Mouse (Mus musculus) liver, embryonic 12.5 days (tissue): Measurements from ENCODE around the gene Moxd1. TPM values are rescaled to one million over a fixed set of nuclear protein-coding genes. Genes with fewer than 3 reads are reported as not detected.
"Not testable (repeated sequence)": the region's sequence is repeated elsewhere in the genome, so short reads cannot be mapped to it uniquely, and the experiment has no call there.

Experiments
- ATAC-seq: fragments of 200-750 bp; cut with Nextera tagmentation; 2 replicates; pipeline ENCODE4 v1.8.0; 2017; ENCODE audit warnings: moderate number of reproducible peaks, mild to moderate bottlenecking, moderate library complexity
- H3K27ac ChIP-seq: fragments of 300-500 bp; sonication (generic); 2 replicates; pipeline ENCODE4 v1.5.1; 2016; ENCODE audit warnings: mild to moderate bottlenecking
- H3K27me3 ChIP-seq: fragments of 300-500 bp; sonication (generic); replicated peaks from 2 replicates; pipeline ENCODE4 v1.6.1; 2016; ENCODE audit warnings: mild to moderate bottlenecking, moderate library complexity
- H3K36me3 ChIP-seq: fragments of 300-500 bp; sonication (generic); 2 replicates; pipeline ENCODE4 v1.6.1; 2016; ENCODE audit warnings: mild to moderate bottlenecking, moderate library complexity
- H3K4me1 ChIP-seq: fragments of 300-500 bp; sonication (generic); 2 replicates; pipeline ENCODE4 v1.6.1; 2016
- H3K4me2 ChIP-seq: fragments of 300-500 bp; sonication (generic); 2 replicates; pipeline ENCODE4 v1.6.1; 2016; ENCODE audit warnings: mild to moderate bottlenecking, moderate library complexity
- H3K4me3 ChIP-seq: fragments of 300-500 bp; sonication (generic); 2 replicates; pipeline ENCODE4 v1.5.1; 2016; ENCODE audit warnings: mild to moderate bottlenecking, moderate library complexity
- H3K9ac ChIP-seq: fragments of 300-500 bp; sonication (generic); 2 replicates; pipeline ENCODE4 v1.6.1; 2016; ENCODE audit warnings: mild to moderate bottlenecking, moderate library complexity
- H3K9me3 ChIP-seq: fragments of 300-500 bp; sonication (generic); replicated peaks from 2 replicates; pipeline ENCODE4 v1.6.1; 2016; ENCODE audit warnings: mild to moderate bottlenecking, moderate library complexity
- WGBS: fragments of 180-500 bp; shearing (Covaris S2); methylation state at CpG from one replicate; pipeline ENCODE4 v1.1.7; 2016; ENCODE audit not compliant: insufficient replicate concordance; 5-methylcytosine and 5-hydroxymethylcytosine counted together
- polyA plus RNA-seq: library from polyadenylated mRNA; unstranded; fragments of >200 nt; fragmentation: Nextera tagmentation; extraction: Ambion mirVana; gene quantifications from 2 replicates; pipeline ENCODE4 v1.2.1, GENCODE M21; 2016

Moxd1 gene
- polyA plus RNA-seq, 1 experiment from 2014 or later = 1.0 TPM

- Histone ChIP-seq H3K9ac (no peak overlapping the region), H3K27me3 (no peaks in the 10 kb centered on the region), H3K4me1 (no peaks in the 10 kb centered on the region), H3K9me3 (no peaks in the 10 kb centered on the region), H3K27ac (no peak overlapping the region), H3K36me3 (no peaks in the 10 kb centered on the region), H3K4me3 (no peak overlapping the region), H3K4me2 (no peak overlapping the region)
- no peak for ATAC-seq
- WGBS = 18% methylated on average over 8 of the region's 8 CpGs
Observed at GRCm38 (mm10) chr10:24291611-24292010, 68.3 kb downstream of the Moxd1 start.

GRCm38 (mm10) chr10:24292671-24293070, 69.4 kb downstream of the Moxd1 start:
- Histone ChIP-seq H3K4me2 (no peak overlapping the region), H3K27ac (no peak overlapping the region), H3K4me1 (no peaks in the 10 kb centered on the region), H3K27me3 (no peaks in the 10 kb centered on the region), H3K4me3 (no peak overlapping the region), H3K9ac (no peak overlapping the region), H3K36me3 (no peaks in the 10 kb centered on the region), H3K9me3 (no peaks in the 10 kb centered on the region)
- ATAC-seq = no peak
- 81% methylated on average over 1 of the region's 1 CpGs for whole genome bisulfite sequencing

- no peak for ATAC-seq
- no peak overlapping the region for H3K9ac ChIP-seq
- H3K4me3 ChIP-seq = no peak overlapping the region
- WGBS = 18% methylated on average over 4 of the region's 4 CpGs
- no peaks in the 10 kb centered on the region for H3K36me3 ChIP-seq
- H3K4me2 ChIP-seq = no peak overlapping the region
- H3K9me3 ChIP-seq = no peaks in the 10 kb centered on the region
- no peaks in the 10 kb centered on the region for H3K27me3 ChIP-seq
- H3K27ac ChIP-seq = no peak overlapping the region
- H3K4me1 ChIP-seq = no peaks in the 10 kb centered on the region
Observed at GRCm38 (mm10) chr10:24296608-24297007, 73.3 kb downstream of the Moxd1 start.

GRCm38 (mm10) chr10:24297792-24298191, 74.5 kb downstream of the Moxd1 start:
- 0% methylated on average over 1 of the region's 1 CpGs for WGBS
- no peak overlapping the region for H3K9ac ChIP-seq
- no peak for ATAC-seq

GRCm38 (mm10) chr10:24298260-24299244, 75.2 kb downstream of the Moxd1 start:
- H3K9ac ChIP-seq = no peak overlapping the region
- no peak overlapping the region for H3K27ac ChIP-seq
- no peak for ATAC-seq
- no peak overlapping the region for H3K4me2 ChIP-seq
- H3K36me3 ChIP-seq = no peaks in the 10 kb centered on the region
- WGBS = 33% methylated on average over 2 of the region's 2 CpGs
- H3K4me3 ChIP-seq = no peak overlapping the region
- no peaks in the 10 kb centered on the region for H3K27me3 ChIP-seq
- H3K4me1 ChIP-seq = no peaks in the 10 kb centered on the region
- no peaks in the 10 kb centered on the region for H3K9me3 ChIP-seq

More at GRCm38 (mm10) chr10:24297792-24298191, 74.5 kb downstream of the Moxd1 start:
- H3K36me3 ChIP-seq = no peaks in the 10 kb centered on the region
- no peak overlapping the region for H3K4me3 ChIP-seq
- H3K9me3 ChIP-seq = no peaks in the 10 kb centered on the region
- no peak overlapping the region for H3K27ac ChIP-seq
- no peaks in the 10 kb centered on the region for H3K27me3 ChIP-seq
- H3K4me1 ChIP-seq = no peaks in the 10 kb centered on the region
- no peak overlapping the region for H3K4me2 ChIP-seq

GRCm38 (mm10) chr10:24312191-24312611, 88.9 kb downstream of the Moxd1 start:
- no peaks in the 10 kb centered on the region for H3K4me1 ChIP-seq

GRCm38 (mm10) chr10:24317126-24317836, 94.0 kb downstream of the Moxd1 start:
- Histone ChIP-seq H3K4me1 (no peaks in the 10 kb centered on the region), H3K4me2 (no peak overlapping the region), H3K4me3 (no peak overlapping the region), H3K36me3 (no peaks in the 10 kb centered on the region), H3K27ac (no peak overlapping the region), H3K27me3 (no peaks in the 10 kb centered on the region), H3K9me3 (no peaks in the 10 kb centered on the region), H3K9ac (no peak overlapping the region)
- no peak for ATAC-seq
- WGBS = 63% methylated on average over 19 of the region's 19 CpGs

More at GRCm38 (mm10) chr10:24312191-24312611, 88.9 kb downstream of the Moxd1 start:
- Histone ChIP-seq H3K4me3 (no peak overlapping the region; the same call in 1 of the 2 replicates), H3K9ac (no peak overlapping the region), H3K4me2 (peak overlapping the region; percentile 25; the same call in 1 of the 2 replicates), H3K27ac (no peak overlapping the region), H3K9me3 (no peaks in the 10 kb centered on the region), H3K36me3 (no peaks in the 10 kb centered on the region), H3K27me3 (no peaks in the 10 kb centered on the region)
- no peak for ATAC-seq
- 0% methylated on average over 9 of the region's 9 CpGs for WGBS

- no peaks in the 10 kb centered on the region for H3K4me1 ChIP-seq
- H3K4me3 ChIP-seq = no peak overlapping the region
- ATAC-seq = no peak
- H3K36me3 ChIP-seq = no peaks in the 10 kb centered on the region
- no peak overlapping the region for H3K4me2 ChIP-seq
- 62% methylated on average over 3 of the region's 3 CpGs for WGBS
- no peak overlapping the region for H3K9ac ChIP-seq
- no peak overlapping the region for H3K27ac ChIP-seq
- no peaks in the 10 kb centered on the region for H3K27me3 ChIP-seq
- no peaks in the 10 kb centered on the region for H3K9me3 ChIP-seq
Observed at GRCm38 (mm10) chr10:24320326-24320725, 97.0 kb downstream of the Moxd1 start.

GRCm38 (mm10) chr10:24323066-24323465, 99.7 kb downstream of the Moxd1 start:
- no peak overlapping the region for H3K9ac ChIP-seq
- H3K36me3 ChIP-seq = no peaks in the 10 kb centered on the region
- H3K27ac ChIP-seq = no peak overlapping the region
- WGBS = 74% methylated on average over 4 of the region's 4 CpGs
- no peak overlapping the region for H3K4me2 ChIP-seq
- no peaks in the 10 kb centered on the region for H3K27me3 ChIP-seq
- H3K4me1 ChIP-seq = no peaks in the 10 kb centered on the region
- no peaks in the 10 kb centered on the region for H3K9me3 ChIP-seq
- H3K4me3 ChIP-seq = no peak overlapping the region
- ATAC-seq = no peak

GRCm38 (mm10) chr10:24327265-24327664, 103.9 kb downstream of the Moxd1 start:
- H3K9me3 ChIP-seq, H3K4me1 ChIP-seq, H3K4me3 ChIP-seq, H3K27ac ChIP-seq, H3K36me3 ChIP-seq, H3K4me2 ChIP-seq, H3K9ac ChIP-seq, H3K27me3 ChIP-seq, ATAC-seq: not testable (repeated sequence)
- WGBS = 54% methylated on average over 8 of the region's 8 CpGs

- H3K36me3 ChIP-seq = no peaks in the 10 kb centered on the region
- 38% methylated on average over 3 of the region's 3 CpGs for WGBS
Observed at GRCm38 (mm10) chr10:24332799-24333198, 109.5 kb downstream of the Moxd1 start.

GRCm38 (mm10) chr10:24339593-24340143, 116.4 kb downstream of the Moxd1 start:
- H3K4me2 ChIP-seq = no peak overlapping the region
- no peak overlapping the region for H3K9ac ChIP-seq
- no peak overlapping the region for H3K27ac ChIP-seq
- no peak for ATAC-seq
- H3K36me3 ChIP-seq = no peaks in the 10 kb centered on the region
- H3K27me3 ChIP-seq = no peaks in the 10 kb centered on the region
- H3K4me3 ChIP-seq = no peak overlapping the region
- H3K4me1 ChIP-seq = no peaks in the 10 kb centered on the region
- H3K9me3 ChIP-seq = no peaks in the 10 kb centered on the region
- WGBS = 69% methylated on average over 10 of the region's 10 CpGs

More at GRCm38 (mm10) chr10:24332799-24333198, 109.5 kb downstream of the Moxd1 start:
- Histone ChIP-seq H3K27me3 (no peaks in the 10 kb centered on the region), H3K4me1 (no peaks in the 10 kb centered on the region), H3K4me2 (no peak overlapping the region), H3K27ac (no peak overlapping the region), H3K9me3 (no peaks in the 10 kb centered on the region), H3K4me3 (no peak overlapping the region), H3K9ac (no peak overlapping the region)
- no peak for ATAC-seq
